Mouse (Mus musculus) adrenal gland, adult 2 months (tissue): ENCODE measurements around the gene Tmem106a. TPM values are rescaled to one million over a fixed set of nuclear protein-coding genes. Genes with fewer than 3 reads are reported as not detected.
A peak's percentile ranks its signal among the peaks of the same experiment; 100 is the strongest.

ENCODE experiments used
- DNase-seq: peaks from one replicate; pipeline ENCODE4 v3.0.0; 2021
- polyA plus RNA-seq: library from polyadenylated mRNA; depleted of rRNA; stranded (reverse); fragments of >200 nt; gene quantifications from 2 replicates; pipeline ENCODE4 v1.2.3, GENCODE M21; 2012; rRNA removed
- total RNA-seq, 2 experiments: library from RNA; stranded (reverse); gene quantifications; 2 replicates each; pipeline ENCODE4 v1.2.3; 2021

The Tmem106a gene
- total and polyA plus RNA-seq, 3 experiments = 14.4 to 28.6 (median 17.0) TPM

GRCm38 (mm10) chr11:101640857-101641709, 59.0 kb downstream of the Tmem106a start:
- peak; percentile 84 for DNase-seq

Other genes with a start within 250 kb of the Tmem106a start
- gene G6pc, start 214.7 kb upstream of the Tmem106a start, total RNA-seq = 10 to 100 TPM in 1 of 2 experiments, 1 to 10 TPM in 1; 1.8 to 24.0 TPM
- gene G6pc, start 214.7 kb upstream of the Tmem106a start, polyA plus RNA-seq = 0.13 and 0.26 TPM in 2 replicates
- 10 to 100 TPM; 21.8 to 38.2 TPM for gene Aarsd1, start 164.6 kb upstream of the Tmem106a start, total RNA-seq
- 25.0 and 28.1 TPM in 2 replicates for gene Aarsd1, start 164.6 kb upstream of the Tmem106a start, polyA plus RNA-seq
- 1 to 10 TPM; 1.9 to 5.6 TPM for gene Gm27029, start 157.4 kb upstream of the Tmem106a start, total RNA-seq
- gene Gm27029, start 157.4 kb upstream of the Tmem106a start, polyA plus RNA-seq = 0.24 TPM in 1 of 2 replicates, not detected in the other
- gene Rundc1, start 157.2 kb upstream of the Tmem106a start, total RNA-seq = 10 to 100 TPM; 23.7 to 24.4 TPM
- gene Rundc1, start 157.2 kb upstream of the Tmem106a start, polyA plus RNA-seq = 22.0 and 22.1 TPM in 2 replicates
- 1 to 10 TPM; 2.1 to 4.3 TPM for gene Ptges3l, start 156.9 kb upstream of the Tmem106a start, total RNA-seq
- gene Ptges3l, start 156.9 kb upstream of the Tmem106a start, polyA plus RNA-seq = 0.93 and 1.1 TPM in 2 replicates
- 10 to 100 TPM; 34.0 to 75.2 TPM for gene Rpl27, start 139.9 kb upstream of the Tmem106a start, total RNA-seq
- 133 and 183 TPM in 2 replicates for gene Rpl27, start 139.9 kb upstream of the Tmem106a start, polyA plus RNA-seq
- gene Ifi35, start 133.8 kb upstream of the Tmem106a start, total RNA-seq = 10 to 100 TPM; 33.2 to 40.5 TPM
- gene Ifi35, start 133.8 kb upstream of the Tmem106a start, polyA plus RNA-seq = 32.3 and 44.1 TPM in 2 replicates
- 10 to 100 TPM in 1 of 2 experiments, 1 to 10 TPM in 1; 6.0 to 12.9 TPM for gene Rnd2, start 117.2 kb upstream of the Tmem106a start, total RNA-seq
- gene Rnd2, start 117.2 kb upstream of the Tmem106a start, polyA plus RNA-seq = 6.0 and 11.3 TPM in 2 replicates
- gene Vat1, start 116.0 kb upstream of the Tmem106a start, total RNA-seq = 100 to 1,000 TPM in 1 of 2 experiments, 10 to 100 TPM in 1; 95.6 to 189 TPM
- 151 and 157 TPM in 2 replicates for gene Vat1, start 116.0 kb upstream of the Tmem106a start, polyA plus RNA-seq
- gene Brca1, start 30.3 kb upstream of the Tmem106a start, total RNA-seq = 1 to 10 TPM in 1 of 2 experiments, under 1 TPM in 1; 0.84 to 1.3 TPM
- gene Brca1, start 30.3 kb upstream of the Tmem106a start, polyA plus RNA-seq = 0.11 and 0.20 TPM in 2 replicates
- 100 to 1,000 TPM; 130 to 134 TPM for gene Nbr1, start 30.1 kb upstream of the Tmem106a start, total RNA-seq
- 121 and 141 TPM in 2 replicates for gene Nbr1, start 30.1 kb upstream of the Tmem106a start, polyA plus RNA-seq
- not detected for gene Gm11634, start 17.0 kb downstream of the Tmem106a start, total RNA-seq
- not detected in 2 replicates for gene Gm11634, start 17.0 kb downstream of the Tmem106a start, polyA plus RNA-seq
- 10 to 100 TPM; 28.7 to 29.8 TPM for gene Rdm1, start 45.0 kb downstream of the Tmem106a start, total RNA-seq
- 17.5 and 19.9 TPM in 2 replicates for gene Rdm1, start 45.0 kb downstream of the Tmem106a start, polyA plus RNA-seq
- gene Arl4d, start 83.3 kb downstream of the Tmem106a start, total RNA-seq = 10 to 100 TPM; 10.8 to 16.6 TPM
- 4.0 and 4.8 TPM in 2 replicates for gene Arl4d, start 83.3 kb downstream of the Tmem106a start, polyA plus RNA-seq
- gene Dhx8, start 150.7 kb downstream of the Tmem106a start, total RNA-seq = 10 to 100 TPM; 25.0 to 28.6 TPM
- 4.9 and 5.8 TPM in 2 replicates for gene Dhx8, start 150.7 kb downstream of the Tmem106a start, polyA plus RNA-seq
- gene Etv4, start 203.1 kb downstream of the Tmem106a start, total RNA-seq = 1 to 10 TPM in 1 of 2 experiments, under 1 TPM in 1; 0.58 to 1.9 TPM
- gene Etv4, start 203.1 kb downstream of the Tmem106a start, polyA plus RNA-seq = 3.4 and 4.7 TPM in 2 replicates